Mouse (Mus musculus) liver, adult 2 months (tissue): ENCODE measurements around the gene Lclat1.

ENCODE experiments used
- CTCF ChIP-seq: fragments of 200-500 bp; IDR thresholded peaks from 2 replicates; pipeline ENCODE4 v1.5.1; 2011; ENCODE audit warnings: low read depth, low read length, control low read depth
- POLR2A ChIP-seq: fragments of 200-500 bp; IDR thresholded peaks from 2 replicates; pipeline ENCODE4 v1.6.1; 2011; ENCODE audit warnings: low read length, control low read depth; ENCODE audit not compliant: insufficient read depth; ENCODE audit errors: extremely low read depth

GRCm38 (mm10) chr17:73196139-73196538 is 88.4 kb downstream of the Lclat1 start:
- TF ChIP-seq CTCF (peak; percentile 53; the same call in 1 of the 2 replicates), POLR2A (no peak)
